Mouse (Mus musculus) forebrain, embryonic 12.5 days (tissue): Measurements from ENCODE around the gene Gm42674. TPM values are rescaled to one million over a fixed set of nuclear protein-coding genes. Genes with fewer than 3 reads are reported as not detected.

ENCODE experiments used
- ATAC-seq: fragments of 200-750 bp; cut with Nextera tagmentation; 2 replicates; pipeline ENCODE4 v1.8.0; 2017; ENCODE audit warnings: moderate TSS enrichment; ENCODE audit not compliant: low FRiP score
- H3K27ac ChIP-seq: fragments of 300-500 bp; sonication (generic); 2 replicates; pipeline ENCODE4 v1.5.1; 2016; ENCODE audit warnings: mild to moderate bottlenecking
- H3K27me3 ChIP-seq: fragments of 300-500 bp; sonication (generic); 2 replicates; pipeline ENCODE4 v1.6.1; 2016; ENCODE audit warnings: mild to moderate bottlenecking
- H3K36me3 ChIP-seq: fragments of 300-500 bp; sonication (generic); replicated peaks from 2 replicates; pipeline ENCODE4 v1.6.1; 2016; ENCODE audit warnings: mild to moderate bottlenecking
- H3K4me1 ChIP-seq: fragments of 300-500 bp; sonication (generic); 2 replicates; pipeline ENCODE4 v1.6.1; 2016
- H3K4me2 ChIP-seq: fragments of 300-500 bp; sonication (generic); 2 replicates; pipeline ENCODE4 v1.6.1; 2016; ENCODE audit warnings: mild to moderate bottlenecking, moderate library complexity
- H3K4me3 ChIP-seq: fragments of 300-500 bp; sonication (generic); replicated peaks from 2 replicates; pipeline ENCODE4 v1.5.1; 2016; ENCODE audit warnings: mild to moderate bottlenecking
- H3K9ac ChIP-seq: fragments of 300-500 bp; sonication (generic); 2 replicates; pipeline ENCODE4 v1.6.1; 2016; ENCODE audit warnings: mild to moderate bottlenecking
- H3K9me3 ChIP-seq: fragments of 300-500 bp; sonication (generic); 2 replicates; pipeline ENCODE4 v1.6.1; 2016
- WGBS: fragments of 180-500 bp; shearing (Covaris S2); methylation state at CpG from one replicate; pipeline ENCODE4 v1.1.7; 2016; 5-methylcytosine and 5-hydroxymethylcytosine counted together
- polyA plus RNA-seq: library from polyadenylated mRNA; unstranded; fragments of >200 nt; fragmentation: Nextera tagmentation; extraction: Ambion mirVana; gene quantifications from 2 replicates; pipeline ENCODE4 v1.2.1, GENCODE M21; 2016

The Gm42674 gene
- polyA plus RNA-seq, 1 experiment from 2014 or later: not detected

GRCm38 (mm10) chr3:90629298-90629697, 27.6 kb downstream of the Gm42674 start:
- peaks cover 10% of the 10 kb centered on the region for H3K4me1 ChIP-seq
- no peaks in the 10 kb centered on the region for H3K27me3 ChIP-seq
- no peaks in the 10 kb centered on the region for H3K36me3 ChIP-seq
- no peak overlapping the region for H3K4me2 ChIP-seq
- no peaks in the 10 kb centered on the region for H3K9me3 ChIP-seq
- H3K4me3 ChIP-seq: no peak overlapping the region
- no peak overlapping the region for H3K27ac ChIP-seq
- H3K9ac ChIP-seq: no peak overlapping the region
- 80% methylated on average over 2 of the region's 2 CpGs for WGBS
- no peak for ATAC-seq

GRCm38 (mm10) chr3:90631984-90632383, 30.3 kb downstream of the Gm42674 start:
- Histone ChIP-seq H3K4me3 (no peak overlapping the region), H3K9me3 (no peaks in the 10 kb centered on the region), H3K36me3 (no peaks in the 10 kb centered on the region), H3K4me1 (no peaks in the 10 kb centered on the region), H3K27me3 (no peaks in the 10 kb centered on the region; the same call in 1 of the 2 replicates), H3K4me2 (no peak overlapping the region), H3K27ac (no peak overlapping the region), H3K9ac (no peak overlapping the region)
- ATAC-seq: no peak
- 82% methylated on average over 2 of the region's 2 CpGs for WGBS

GRCm38 (mm10) chr3:90638511-90639275, 37.0 kb downstream of the Gm42674 start:
- no peak overlapping the region for H3K27ac ChIP-seq
- no peak overlapping the region for H3K4me2 ChIP-seq
- H3K36me3 ChIP-seq: no peaks in the 10 kb centered on the region
- H3K4me3 ChIP-seq: no peak overlapping the region
- no peaks in the 10 kb centered on the region for H3K9me3 ChIP-seq
- WGBS: 77% methylated on average over 1 of the region's 1 CpGs
- H3K4me1 ChIP-seq: no peaks in the 10 kb centered on the region
- no peak for ATAC-seq
- H3K27me3 ChIP-seq: no peaks in the 10 kb centered on the region; the same call in 1 of the 2 replicates
- no peak overlapping the region for H3K9ac ChIP-seq

GRCm38 (mm10) chr3:90639511-90640154, 37.9 kb downstream of the Gm42674 start:
- WGBS: 54% methylated on average over 7 of the region's 7 CpGs
- H3K9ac ChIP-seq: no peak overlapping the region
- H3K9me3 ChIP-seq: no peaks in the 10 kb centered on the region
- no peak for ATAC-seq
- H3K4me3 ChIP-seq: no peak overlapping the region
- H3K27ac ChIP-seq: no peak overlapping the region
- H3K27me3 ChIP-seq: no peaks in the 10 kb centered on the region; the same call in 1 of the 2 replicates
- no peaks in the 10 kb centered on the region for H3K4me1 ChIP-seq
- H3K4me2 ChIP-seq: no peak overlapping the region
- no peaks in the 10 kb centered on the region for H3K36me3 ChIP-seq

- H3K27me3 ChIP-seq: no peaks in the 10 kb centered on the region
- no peaks in the 10 kb centered on the region for H3K36me3 ChIP-seq
- no peak overlapping the region for H3K4me2 ChIP-seq
- no peak overlapping the region for H3K27ac ChIP-seq
- no peaks in the 10 kb centered on the region for H3K9me3 ChIP-seq
- ATAC-seq: no peak
- no peak overlapping the region for H3K4me3 ChIP-seq
- 86% methylated on average over 7 of the region's 7 CpGs for WGBS
- H3K4me1 ChIP-seq: no peaks in the 10 kb centered on the region
- no peak overlapping the region for H3K9ac ChIP-seq
Measured at GRCm38 (mm10) chr3:90640981-90641380, 39.3 kb downstream of the Gm42674 start.

GRCm38 (mm10) chr3:90644220-90644619, 42.5 kb downstream of the Gm42674 start:
- Histone ChIP-seq H3K4me2 (no peak overlapping the region), H3K4me1 (no peaks in the 10 kb centered on the region), H3K27me3 (no peaks in the 10 kb centered on the region), H3K27ac (no peak overlapping the region), H3K9me3 (no peaks in the 10 kb centered on the region), H3K36me3 (no peaks in the 10 kb centered on the region), H3K9ac (no peak overlapping the region), H3K4me3 (no peak overlapping the region)
- ATAC-seq: no peak
- 49% methylated on average over 3 of the region's 3 CpGs for WGBS

GRCm38 (mm10) chr3:90647291-90647690, 45.6 kb downstream of the Gm42674 start:
- ATAC-seq: no peak
- 93% methylated on average over 1 of the region's 1 CpGs for WGBS
- no peak overlapping the region for H3K4me3 ChIP-seq
- H3K27ac ChIP-seq: no peak overlapping the region
- peaks cover 4% of the 10 kb centered on the region; the same call in 1 of the 2 replicates for H3K27me3 ChIP-seq
- H3K36me3 ChIP-seq: no peaks in the 10 kb centered on the region
- no peaks in the 10 kb centered on the region for H3K9me3 ChIP-seq
- no peak overlapping the region for H3K4me2 ChIP-seq
- H3K9ac ChIP-seq: no peak overlapping the region
- H3K4me1 ChIP-seq: no peaks in the 10 kb centered on the region

- Histone ChIP-seq H3K9ac (no peak overlapping the region), H3K4me3 (no peak overlapping the region), H3K27ac (no peak overlapping the region), H3K4me2 (no peak overlapping the region), H3K9me3 (no peaks in the 10 kb centered on the region), H3K4me1 (no peaks in the 10 kb centered on the region), H3K27me3 (peaks cover 4% of the 10 kb centered on the region; the same call in 1 of the 2 replicates), H3K36me3 (no peaks in the 10 kb centered on the region)
- no peak for ATAC-seq
Measured at GRCm38 (mm10) chr3:90648981-90649380, 47.3 kb downstream of the Gm42674 start.

GRCm38 (mm10) chr3:90649832-90650231, 48.1 kb downstream of the Gm42674 start:
- Histone ChIP-seq H3K27me3 (peaks cover 4% of the 10 kb centered on the region; the same call in 1 of the 2 replicates), H3K4me1 (no peaks in the 10 kb centered on the region), H3K4me2 (no peak overlapping the region), H3K9me3 (no peaks in the 10 kb centered on the region), H3K4me3 (no peak overlapping the region), H3K27ac (no peak overlapping the region), H3K36me3 (no peaks in the 10 kb centered on the region), H3K9ac (no peak overlapping the region)
- no peak for ATAC-seq
- 94% methylated on average over 2 of the region's 2 CpGs for WGBS

- H3K9ac ChIP-seq: no peak overlapping the region
- H3K4me3 ChIP-seq: no peak overlapping the region
- peak; percentile 86 for ATAC-seq
- H3K27me3 ChIP-seq: peaks cover 4% of the 10 kb centered on the region; the same call in 1 of the 2 replicates
- no peaks in the 10 kb centered on the region for H3K36me3 ChIP-seq
- 40% methylated on average over 5 of the region's 5 CpGs for WGBS
- no peak overlapping the region for H3K27ac ChIP-seq
- H3K4me1 ChIP-seq: no peaks in the 10 kb centered on the region
- H3K9me3 ChIP-seq: no peaks in the 10 kb centered on the region
- no peak overlapping the region for H3K4me2 ChIP-seq
Measured at GRCm38 (mm10) chr3:90652878-90653508, 51.3 kb downstream of the Gm42674 start.

GRCm38 (mm10) chr3:90653717-90654116, 52.0 kb downstream of the Gm42674 start, which contains the start of gene S100a7a:
S100a7a (plus strand) TSS chr3:90654017.
- H3K9me3 ChIP-seq: no peaks in the 10 kb centered on the region
- no peak within 1 kb of the TSS for H3K27ac ChIP-seq
- no peaks in the 10 kb centered on the region for H3K36me3 ChIP-seq
- no peak within 1 kb of the TSS for H3K4me3 ChIP-seq
- no peak within 1 kb of the TSS for H3K4me2 ChIP-seq
- H3K27me3 ChIP-seq: peaks cover 4% of the 10 kb centered on the region; the same call in 1 of the 2 replicates
- H3K9ac ChIP-seq: no peak within 1 kb of the TSS
- ATAC-seq: no peak
- H3K4me1 ChIP-seq: no peaks in the 10 kb centered on the region
